32 mouse cellular contexts compared by ENCODE assay signal in the genomic region with DNA sequence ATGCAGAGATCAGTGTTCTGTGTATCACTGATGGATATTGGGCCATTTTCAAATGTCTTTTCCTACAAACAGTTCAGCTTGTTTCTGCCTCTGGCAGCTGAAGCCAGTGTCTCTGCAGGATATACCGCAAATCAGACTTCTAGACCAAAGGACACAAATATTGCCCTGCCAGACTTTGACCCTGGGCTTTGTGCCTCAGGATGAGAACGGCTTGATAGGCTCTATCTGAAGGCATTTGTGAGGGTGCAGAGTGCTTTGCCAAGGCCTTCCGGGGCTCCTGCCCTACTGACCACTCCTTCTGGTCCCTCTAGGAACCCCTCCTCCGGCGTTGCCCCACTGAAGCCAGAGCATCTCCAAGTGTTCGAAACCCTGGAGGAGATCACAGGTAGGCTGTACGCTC. TPM values are rescaled to one million over a fixed set of nuclear protein-coding genes. Genes with fewer than 3 reads are reported as not detected.
DNase-seq lines count a peak whose midpoint lies in the region; ATAC-seq and TF ChIP-seq lines count a peak whose summit lies in the region.
"Had no signal": no experiment of that assay in that cellular context is flagged by ENCODE, and none has a peak within 500 bp of the region (broad histone marks: within the 10 kb centered on the region; RNA-seq: fewer than 3 reads in every experiment).

No protein-coding gene starts in this region.

- H3K27ac ChIP-seq in forebrain, embryonic 13.5 days, result no peak overlapping the region
- no peak overlapping the region for H3K27ac ChIP-seq in forebrain, embryonic 15.5 days (replicated peaks)
- H3K27ac ChIP-seq in liver, adult 2 months (replicated peaks; ENCODE audit: insufficient read depth, low read depth, low read length), result no peak overlapping the region
- no peak overlapping the region for H3K27ac ChIP-seq in liver, postnatal 0 days (ENCODE audit: low read depth)
- H3K27ac ChIP-seq: embryonic facial prominence, embryonic 10.5 days; hindbrain, embryonic 10.5 days; hindbrain, embryonic 15.5 days; liver, embryonic 15.5 days; lung, embryonic 15.5 days had no signal

- 0 out of 2 replicates have a peak overlapping the region, but pooled peaks have one; percentile 26 for H3K9ac ChIP-seq in forebrain, embryonic 13.5 days
- H3K9ac ChIP-seq in forebrain, embryonic 15.5 days (replicated peaks), result no peak overlapping the region
- no peak overlapping the region for H3K9ac ChIP-seq in liver, adult 2 months (ENCODE audit: low read depth, low read length)
- no peak overlapping the region for H3K9ac ChIP-seq in liver, postnatal 0 days (replicated peaks)
- H3K9ac ChIP-seq: embryonic facial prominence, embryonic 15.5 days; hindbrain, embryonic 15.5 days; liver, embryonic 15.5 days; lung, embryonic 15.5 days had no signal

- no peak for TF ChIP-seq POLR2A in liver, adult 2 months (IDR thresholded peaks at IDR 0.05; ENCODE audit: extremely low read depth, insufficient read depth, low read length)

- 94% methylated on average over 7 of the region's 7 CpGs for WGBS in forebrain, embryonic 13.5 days
- 96% methylated on average over 7 of the region's 7 CpGs for WGBS in forebrain, embryonic 15.5 days
- WGBS in liver, adult 2 months, result 64% methylated on average over 7 of the region's 7 CpGs
- WGBS in liver, postnatal 0 days (ENCODE audit: insufficient replicate concordance), result 76% methylated on average over 7 of the region's 7 CpGs

- TF ChIP-seq EP300 in liver, postnatal 0 days (IDR thresholded peaks at IDR 0.05; ENCODE audit: low read depth), result no peak

- DNase-seq in liver, adult 2 months (ENCODE audit: extremely low read depth, low read depth, low spot score), result peak; percentile 15
- no peak for DNase-seq in liver, postnatal 0 days
- peak; percentile 70 to 77 for DNase-seq in kidney, postnatal 36 days
- no peak for DNase-seq in frontal cortex, postnatal 36 days (ENCODE audit: low spot score in 2 of 2)
- DNase-seq in ovary, postnatal 36 days (ENCODE audit: low spot score), result no peak
- DNase-seq: adrenal gland, adult 2 months; cerebellum, adult 8-10 months; cerebellum, postnatal 25 days; gastrocnemius, postnatal 10 days; heart, postnatal 14 days; liver; thymus, adult 2 months; thymus, postnatal 36 days had no signal

- no peaks in the 10 kb centered on the region for H3K4me1 ChIP-seq in forebrain, embryonic 13.5 days
- no peaks in the 10 kb centered on the region for H3K4me1 ChIP-seq in forebrain, embryonic 15.5 days
- no peaks in the 10 kb centered on the region for H3K4me1 ChIP-seq in liver, adult 2 months (ENCODE audit: control insufficient read depth, insufficient read depth, low read length)
- H3K4me1 ChIP-seq in liver, postnatal 0 days (ENCODE audit: insufficient read depth), result no peaks in the 10 kb centered on the region
- H3K4me1 ChIP-seq: embryonic facial prominence, embryonic 10.5 days; embryonic facial prominence, embryonic 15.5 days; hindbrain, embryonic 15.5 days; liver, embryonic 15.5 days; lung, embryonic 15.5 days had no signal

- peaks cover 26% of the 10 kb centered on the region; the same call in 1 of the 2 replicates for H3K36me3 ChIP-seq in forebrain, embryonic 13.5 days (ENCODE audit: poor library complexity, severe bottlenecking)
- H3K36me3 ChIP-seq in forebrain, embryonic 15.5 days, result no peaks in the 10 kb centered on the region
- H3K36me3 ChIP-seq in liver, adult 2 months (ENCODE audit: control insufficient read depth, insufficient read depth, low read length), result no peaks in the 10 kb centered on the region
- no peaks in the 10 kb centered on the region; the same call in 1 of the 2 replicates for H3K36me3 ChIP-seq in liver, postnatal 0 days (replicated peaks; ENCODE audit: insufficient read depth, low read length)
- H3K36me3 ChIP-seq: hindbrain, embryonic 15.5 days; liver, embryonic 15.5 days had no signal

- no peak overlapping the region for H3K4me3 ChIP-seq in forebrain, embryonic 13.5 days
- H3K4me3 ChIP-seq in forebrain, embryonic 15.5 days, result no peak overlapping the region
- no peak overlapping the region for H3K4me3 ChIP-seq in liver, adult 2 months (ENCODE audit: insufficient read depth, low read depth, low read length)
- H3K4me3 ChIP-seq in liver, postnatal 0 days (ENCODE audit: low read depth, low read length), result no peak overlapping the region
- H3K4me3 ChIP-seq: embryonic facial prominence, embryonic 10.5 days; embryonic facial prominence, embryonic 15.5 days; hindbrain, embryonic 10.5 days; hindbrain, embryonic 15.5 days; liver, embryonic 15.5 days; lung, embryonic 15.5 days had no signal

- no peaks in the 10 kb centered on the region for H3K79me2 ChIP-seq in liver, adult 2 months (ENCODE audit: control insufficient read depth, insufficient read depth, low read length)

- H3K4me2 ChIP-seq in forebrain, embryonic 13.5 days, result no peak overlapping the region
- H3K4me2 ChIP-seq in forebrain, embryonic 15.5 days (replicated peaks), result no peak overlapping the region
- no peak overlapping the region for H3K4me2 ChIP-seq in liver, postnatal 0 days (ENCODE audit: low read depth, low read length)
- H3K4me2 ChIP-seq: embryonic facial prominence, embryonic 15.5 days; hindbrain, embryonic 15.5 days; liver, embryonic 15.5 days; lung, embryonic 15.5 days; midbrain, embryonic 11.5 days had no signal

- ATAC-seq in forebrain, embryonic 13.5 days, result no peak
- no peak for ATAC-seq in forebrain, embryonic 15.5 days (replicated peaks)
- no peak for ATAC-seq in liver, postnatal 0 days
- no peak for ATAC-seq in megakaryocyte progenitor cell, adult 5-6 weeks (replicated peaks; ENCODE audit: poor library complexity)
- ATAC-seq: activated CD4-positive, CD25-positive, alpha-beta regulatory T cell, adult 4 months; forebrain, embryonic 14.5 days; midbrain, embryonic 16.5 days had no signal

- TF ChIP-seq CTCF in liver, adult 2 months (IDR thresholded peaks at IDR 0.05; ENCODE audit: low read depth, low read length), result no peak
- TF ChIP-seq CTCF in liver, postnatal 0 days (IDR thresholded peaks at IDR 0.05; ENCODE audit: low read depth), result no peak

- H3K27me3 ChIP-seq in forebrain, embryonic 13.5 days, result no peaks in the 10 kb centered on the region
- no peaks in the 10 kb centered on the region for H3K27me3 ChIP-seq in forebrain, embryonic 15.5 days
- no peaks in the 10 kb centered on the region for H3K27me3 ChIP-seq in liver, adult 2 months (ENCODE audit: control insufficient read depth, insufficient read depth, low read length)
- H3K27me3 ChIP-seq in liver, postnatal 0 days (ENCODE audit: insufficient read depth, low read length), result no peaks in the 10 kb centered on the region
- H3K27me3 ChIP-seq: embryonic facial prominence, embryonic 15.5 days; hindbrain, embryonic 15.5 days; liver, embryonic 15.5 days; lung, embryonic 15.5 days had no signal

- no peaks in the 10 kb centered on the region for H3K9me3 ChIP-seq in forebrain, embryonic 13.5 days (replicated peaks)
- H3K9me3 ChIP-seq in forebrain, embryonic 15.5 days, result no peaks in the 10 kb centered on the region
- H3K9me3 ChIP-seq in liver, postnatal 0 days (ENCODE audit: low read length), result no peaks in the 10 kb centered on the region
- H3K9me3 ChIP-seq: embryonic facial prominence, embryonic 10.5 days; embryonic facial prominence, embryonic 15.5 days; hindbrain, embryonic 10.5 days; hindbrain, embryonic 15.5 days; liver, embryonic 15.5 days; lung, embryonic 15.5 days had no signal

RNA-seq across cellular contexts. Expression of gene Mien1, which starts 12.2 kb away (rescaled TPM):
- 208 and 237 TPM in 2 replicates for polyA plus RNA-seq in forebrain, embryonic 13.5 days (2015; fragmentation: Nextera tagmentation; extraction: Ambion mirVana)
- 259 and 263 TPM in 2 replicates for polyA plus RNA-seq in forebrain, embryonic 15.5 days (2015; fragmentation: Nextera tagmentation; extraction: Ambion mirVana)
- total RNA-seq in liver, adult 2 months (2014; rRNA removed), result 62.8 and 64.1 TPM in 2 replicates
- 75.0 and 101 TPM in 2 replicates for polyA plus RNA-seq in liver, adult 2 months (2012; rRNA removed)
- polyA plus RNA-seq in liver, postnatal 0 days (2015; fragmentation: Nextera tagmentation; extraction: Ambion mirVana), result 83.8 and 89.4 TPM in 2 replicates
- total RNA-seq in megakaryocyte progenitor cell, adult 5-6 weeks (2015), result 42.0 and 43.2 TPM in 2 replicates
- total RNA-seq in megakaryocyte progenitor cell, adult 5-6 weeks (2017), result 24.8 and 31.5 TPM in 2 replicates

RNA-seq across cellular contexts. Expression of gene Erbb2, which starts 14.3 kb away (rescaled TPM):
- 6.7 and 7.4 TPM in 2 replicates for polyA plus RNA-seq in forebrain, embryonic 13.5 days (2015; fragmentation: Nextera tagmentation; extraction: Ambion mirVana)
- polyA plus RNA-seq in forebrain, embryonic 15.5 days (2015; fragmentation: Nextera tagmentation; extraction: Ambion mirVana), result 6.1 and 6.2 TPM in 2 replicates
- 0.60 and 1.0 TPM in 2 replicates for total RNA-seq in liver, adult 2 months (2014; rRNA removed)
- 0.56 and 0.72 TPM in 2 replicates for polyA plus RNA-seq in liver, adult 2 months (2012; rRNA removed)
- polyA plus RNA-seq in liver, postnatal 0 days (2015; fragmentation: Nextera tagmentation; extraction: Ambion mirVana), result 1.0 and 1.2 TPM in 2 replicates
- total RNA-seq in megakaryocyte progenitor cell, adult 5-6 weeks (2015), result not detected in 2 replicates
- not detected in 2 replicates for total RNA-seq in megakaryocyte progenitor cell, adult 5-6 weeks (2017)
- total RNA-seq: megakaryocyte, adult 5-6 weeks had no signal

RNA-seq across cellular contexts. Expression of gene Grb7, which starts 19.6 kb away (rescaled TPM):
- 0.21 and 0.35 TPM in 2 replicates for polyA plus RNA-seq in forebrain, embryonic 13.5 days (2015; fragmentation: Nextera tagmentation; extraction: Ambion mirVana)
- polyA plus RNA-seq in forebrain, embryonic 15.5 days (2015; fragmentation: Nextera tagmentation; extraction: Ambion mirVana), result 0.42 and 0.61 TPM in 2 replicates
- 58.2 and 84.8 TPM in 2 replicates for total RNA-seq in liver, adult 2 months (2014; rRNA removed)
- polyA plus RNA-seq in liver, adult 2 months (2012; rRNA removed), result 134 and 136 TPM in 2 replicates
- 31.4 and 37.2 TPM in 2 replicates for polyA plus RNA-seq in liver, postnatal 0 days (2015; fragmentation: Nextera tagmentation; extraction: Ambion mirVana)
- not detected in 2 replicates for total RNA-seq in megakaryocyte progenitor cell, adult 5-6 weeks (2015)
- not detected in 2 replicates for total RNA-seq in megakaryocyte progenitor cell, adult 5-6 weeks (2017)
- total RNA-seq: megakaryocyte, adult 5-6 weeks had no signal
- polyA plus RNA-seq: C2C12 had no signal

RNA-seq across cellular contexts. Expression of gene Pgap3, which starts 26.3 kb away (rescaled TPM):
- polyA plus RNA-seq in forebrain, embryonic 13.5 days (2015; fragmentation: Nextera tagmentation; extraction: Ambion mirVana), result 6.7 and 9.2 TPM in 2 replicates
- 6.5 and 7.7 TPM in 2 replicates for polyA plus RNA-seq in forebrain, embryonic 15.5 days (2015; fragmentation: Nextera tagmentation; extraction: Ambion mirVana)
- 0.37 and 0.87 TPM in 2 replicates for total RNA-seq in liver, adult 2 months (2014; rRNA removed)
- polyA plus RNA-seq in liver, adult 2 months (2012; rRNA removed), result 3.7 and 5.0 TPM in 2 replicates
- 2.5 and 3.0 TPM in 2 replicates for polyA plus RNA-seq in liver, postnatal 0 days (2015; fragmentation: Nextera tagmentation; extraction: Ambion mirVana)
- total RNA-seq in megakaryocyte progenitor cell, adult 5-6 weeks (2015), result 3.2 and 3.5 TPM in 2 replicates
- 1.2 and 2.3 TPM in 2 replicates for total RNA-seq in megakaryocyte progenitor cell, adult 5-6 weeks (2017)

RNA-seq across cellular contexts. Expression of gene Pnmt, which starts 40.3 kb away (rescaled TPM):
- polyA plus RNA-seq in forebrain, embryonic 13.5 days (2015; fragmentation: Nextera tagmentation; extraction: Ambion mirVana), result 0.35 TPM in 1 of 2 replicates, not detected in the other
- polyA plus RNA-seq in forebrain, embryonic 15.5 days (2015; fragmentation: Nextera tagmentation; extraction: Ambion mirVana), result 0.42 and 0.70 TPM in 2 replicates
- 1.7 TPM in 1 of 2 replicates, not detected in the other for total RNA-seq in liver, adult 2 months (2014; rRNA removed)
- not detected in 2 replicates for polyA plus RNA-seq in liver, adult 2 months (2012; rRNA removed)
- not detected in 2 replicates for polyA plus RNA-seq in liver, postnatal 0 days (2015; fragmentation: Nextera tagmentation; extraction: Ambion mirVana)
- total RNA-seq in megakaryocyte progenitor cell, adult 5-6 weeks (2015), result not detected in 2 replicates
- not detected in 2 replicates for total RNA-seq in megakaryocyte progenitor cell, adult 5-6 weeks (2017)
- total RNA-seq: CH12.LX; layer of hippocampus, postnatal 10 days; megakaryocyte, adult 5-6 weeks; neutrophil, adult 5-6 weeks had no signal
- polyA plus RNA-seq: activated CD4-positive, CD25-positive, alpha-beta regulatory T cell, adult 4 months; intestine, embryonic 14.5 days; liver, embryonic 15.5 days; midbrain, embryonic 11.5 days had no signal

Comparison
In these comparisons a context has a peak if more than half of its experiments do, and no peak if none do; other contexts are left out.
1. DNase-seq: peak in liver, adult 2 months (single experiment) and kidney, postnatal 36 days (2 of 2); none in liver, postnatal 0 days (single experiment), frontal cortex, postnatal 36 days (0 of 2) and ovary, postnatal 36 days (single experiment).
2. RNA of gene Grb7, which starts 19.6 kb away (polyA plus RNA-seq): 134 to 136 TPM in liver, adult 2 months and 31.4 to 37.2 TPM in liver, postnatal 0 days; 0.42 to 0.61 TPM in forebrain, embryonic 15.5 days and 0.21 to 0.35 TPM in forebrain, embryonic 13.5 days; every median in the first group is over 10 times any median in the second.